Mouse (Mus musculus): Measurements from ENCODE around the gene Dgke.

- no peak for TF ChIP-seq CTCF (IDR thresholded peaks at IDR 0.05; ENCODE audit: low read depth)
- no peak for TF ChIP-seq EP300 (IDR thresholded peaks at IDR 0.05; ENCODE audit: low read depth)
Measured at GRCm38 (mm10) chr11:88999723-89000526, 66.7 kb downstream of the Dgke start.
